Mouse (Mus musculus): Measurements from ENCODE around the gene Car10.

DNA sequence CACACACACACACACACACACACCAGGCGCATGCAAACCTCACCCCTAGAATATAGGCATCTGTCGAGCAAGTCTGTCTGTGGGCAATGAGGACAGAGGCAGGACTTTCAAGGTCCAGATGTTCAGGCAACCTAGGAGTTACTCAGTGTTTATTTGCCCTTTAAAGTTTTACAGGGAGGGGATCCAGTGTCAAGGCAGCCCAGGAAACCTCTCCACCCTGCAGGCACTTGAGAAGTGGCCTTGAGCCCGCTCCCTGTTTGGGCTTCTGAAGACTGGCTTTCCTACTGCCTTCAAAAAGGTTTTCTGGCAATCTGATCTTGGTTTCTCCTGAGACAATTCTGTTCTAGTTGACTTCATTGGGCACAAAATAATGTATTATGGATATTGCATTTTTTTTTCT, 428.1 kb downstream of the Car10 start:
- TF ChIP-seq CTCF (IDR thresholded peaks at IDR 0.05; ENCODE audit: extremely low read depth, insufficient read length, insufficient replicate concordance, low read depth, low read length) (no peak), POLR2A (IDR thresholded peaks at IDR 0.05; ENCODE audit: low read depth, low read length) (no peak)

Data from small intestine, adult 2 months (tissue).